Mouse (Mus musculus) stomach, postnatal 0 days (tissue): Measurements from ENCODE around the gene Elovl7. TPM values are rescaled to one million over a fixed set of nuclear protein-coding genes. Genes with fewer than 3 reads are reported as not detected.

ENCODE experiments used
- ATAC-seq: fragments of 200-750 bp; cut with Nextera tagmentation; 2 replicates; pipeline ENCODE4 v1.8.0; 2017; ENCODE audit not compliant: low FRiP score, low TSS enrichment
- DNase-seq: peaks from one replicate; pipeline ENCODE4 v3.0.0-alpha.2; 2016; ENCODE audit warnings: low spot score
- H3K27ac ChIP-seq: fragments of 300-500 bp; sonication (generic); replicated peaks from 2 replicates; pipeline ENCODE4 v1.5.1; 2014; ENCODE audit warnings: mild to moderate bottlenecking, control low read depth
- H3K27me3 ChIP-seq: fragments of 300-500 bp; sonication (generic); 2 replicates; pipeline ENCODE4 v1.6.1; 2014; ENCODE audit warnings: low read length; ENCODE audit not compliant: control insufficient read depth, insufficient read depth
- H3K36me3 ChIP-seq: fragments of 300-500 bp; sonication (generic); 2 replicates; pipeline ENCODE4 v1.6.1; 2014; ENCODE audit warnings: low read length, mixed read lengths; ENCODE audit not compliant: control insufficient read depth, insufficient read depth
- H3K4me1 ChIP-seq: fragments of 300-500 bp; sonication (generic); replicated peaks from 2 replicates; pipeline ENCODE4 v1.6.1; 2014; ENCODE audit warnings: antibody characterized with exemption; ENCODE audit not compliant: control insufficient read depth, insufficient read depth
- H3K4me2 ChIP-seq: fragments of 300-500 bp; sonication (generic); replicated peaks from 2 replicates; pipeline ENCODE4 v1.6.1; 2014; ENCODE audit warnings: low read depth, mild to moderate bottlenecking, control low read depth, moderate library complexity
- H3K4me3 ChIP-seq: fragments of 300-500 bp; sonication (generic); 2 replicates; pipeline ENCODE4 v1.5.1; 2014; ENCODE audit warnings: low read depth, low read length, control low read depth
- H3K9ac ChIP-seq: fragments of 300-500 bp; sonication (generic); 2 replicates; pipeline ENCODE4 v1.6.1; 2014; ENCODE audit warnings: mild to moderate bottlenecking, low read length, control low read depth, mixed read lengths
- H3K9me3 ChIP-seq: fragments of 300-500 bp; sonication (generic); 2 replicates; pipeline ENCODE4 v1.6.1; 2016; ENCODE audit warnings: low read length; ENCODE audit not compliant: control insufficient read depth
- CTCF ChIP-seq: IDR thresholded peaks from 2 replicates; pipeline ENCODE4 v1.5.1; 2016; ENCODE audit warnings: antibody characterized with exemption, low read depth, mild to moderate bottlenecking, moderate library complexity
- EP300 ChIP-seq: optimal IDR thresholded peaks from 2 replicates; pipeline ENCODE3; 2016; ENCODE audit warnings: antibody characterized with exemption
- WGBS: fragments of 180-500 bp; shearing (Covaris S2); extraction: QIAGEN DNeasy Blood & Tissue Kit; methylation state at CpG from one replicate; pipeline ENCODE4 v1.1.7; 2014; 5-methylcytosine and 5-hydroxymethylcytosine counted together
- polyA plus RNA-seq: library from polyadenylated mRNA; unstranded; fragments of >200 nt; fragmentation: Nextera tagmentation; extraction: Ambion mirVana; gene quantifications from 2 replicates; pipeline ENCODE4 v1.2.1, GENCODE M21; 2015

The Elovl7 gene
- polyA plus RNA-seq, 1 experiment from 2014 or later, result 73.3 TPM

- ATAC-seq, result no peak
- Histone ChIP-seq H3K4me3 (no peak overlapping the region), H3K36me3 (no peaks in the 10 kb centered on the region), H3K4me1 (no peaks in the 10 kb centered on the region), H3K9me3 (no peaks in the 10 kb centered on the region), H3K27me3 (no peaks in the 10 kb centered on the region), H3K4me2 (no peak overlapping the region), H3K27ac (no peak overlapping the region), H3K9ac (no peak overlapping the region)
- TF ChIP-seq EP300, result no peak
- TF ChIP-seq CTCF, result no peak
- no peak for DNase-seq
- WGBS, result 86% methylated on average over 2 of the region's 2 CpGs
Observed at GRCm38 (mm10) chr13:108323317-108323716, 109.1 kb downstream of the Elovl7 start.

- no peaks in the 10 kb centered on the region for H3K9me3 ChIP-seq
- no peak overlapping the region for H3K9ac ChIP-seq
- no peak overlapping the region for H3K27ac ChIP-seq
- TF ChIP-seq EP300 (no peak), CTCF (no peak)
- H3K36me3 ChIP-seq, result no peaks in the 10 kb centered on the region
- no peak overlapping the region for H3K4me3 ChIP-seq
- no peak overlapping the region for H3K4me2 ChIP-seq
- 95% methylated on average over 22 of the region's 22 CpGs for WGBS
- no peaks in the 10 kb centered on the region for H3K27me3 ChIP-seq
- DNase-seq, result no peak
- no peak for ATAC-seq
- no peaks in the 10 kb centered on the region for H3K4me1 ChIP-seq
Observed at GRCm38 (mm10) chr13:108323866-108324829, 109.9 kb downstream of the Elovl7 start.

- Histone ChIP-seq H3K27ac (no peak overlapping the region), H3K9me3 (no peaks in the 10 kb centered on the region), H3K27me3 (no peaks in the 10 kb centered on the region), H3K4me2 (no peak overlapping the region), H3K4me3 (no peak overlapping the region), H3K36me3 (no peaks in the 10 kb centered on the region), H3K4me1 (no peaks in the 10 kb centered on the region), H3K9ac (no peak overlapping the region)
- WGBS, result 86% methylated on average over 5 of the region's 5 CpGs
- ATAC-seq, result no peak
- DNase-seq, result no peak
- no peak for TF ChIP-seq CTCF
- no peak for TF ChIP-seq EP300
Observed at GRCm38 (mm10) chr13:108325871-108326270, 111.7 kb downstream of the Elovl7 start.

GRCm38 (mm10) chr13:108326351-108326750 is 112.1 kb downstream of the Elovl7 start:
- TF ChIP-seq CTCF, result no peak
- TF ChIP-seq EP300, result no peak
- Histone ChIP-seq H3K4me2 (no peak overlapping the region), H3K9ac (no peak overlapping the region), H3K4me3 (no peak overlapping the region), H3K27ac (no peak overlapping the region), H3K36me3 (no peaks in the 10 kb centered on the region), H3K27me3 (no peaks in the 10 kb centered on the region), H3K4me1 (no peaks in the 10 kb centered on the region), H3K9me3 (no peaks in the 10 kb centered on the region)
- 91% methylated on average over 10 of the region's 10 CpGs for WGBS
- ATAC-seq (no peak), DNase-seq (no peak)

- H3K4me2 ChIP-seq, result no peak overlapping the region
- TF ChIP-seq EP300, result no peak
- no peak for TF ChIP-seq CTCF
- H3K9me3 ChIP-seq, result no peaks in the 10 kb centered on the region
- 75% methylated on average over 7 of the region's 7 CpGs for WGBS
- DNase-seq (peak; percentile 24), ATAC-seq (peak; percentile 82; the same call in 1 of the 2 replicates)
- no peaks in the 10 kb centered on the region for H3K36me3 ChIP-seq
- no peaks in the 10 kb centered on the region for H3K4me1 ChIP-seq
- H3K4me3 ChIP-seq, result no peak overlapping the region
- H3K27ac ChIP-seq, result no peak overlapping the region
- H3K27me3 ChIP-seq, result no peaks in the 10 kb centered on the region
- no peak overlapping the region for H3K9ac ChIP-seq
Observed at GRCm38 (mm10) chr13:108327047-108327446, 112.8 kb downstream of the Elovl7 start.
